Mouse (Mus musculus): ENCODE data around the gene Stat5b.

Gene Stat5b

GRCm38 (mm10) chr11:100759611-100760233, 90.8 kb downstream of the Stat5b start, which contains the start of gene Kcnh4:
Gene Kcnh4, minus strand, starts transcription at chr11:100759942.
- peak; percentile 86 for DNase-seq

GRCm38 (mm10) chr11:100758707-100759610, 91.6 kb downstream of the Stat5b start:
- DNase-seq: peak; percentile 42

- no peak for DNase-seq
Observed at GRCm38 (mm10) chr11:100757566-100757965, 93.0 kb downstream of the Stat5b start.

DNA sequence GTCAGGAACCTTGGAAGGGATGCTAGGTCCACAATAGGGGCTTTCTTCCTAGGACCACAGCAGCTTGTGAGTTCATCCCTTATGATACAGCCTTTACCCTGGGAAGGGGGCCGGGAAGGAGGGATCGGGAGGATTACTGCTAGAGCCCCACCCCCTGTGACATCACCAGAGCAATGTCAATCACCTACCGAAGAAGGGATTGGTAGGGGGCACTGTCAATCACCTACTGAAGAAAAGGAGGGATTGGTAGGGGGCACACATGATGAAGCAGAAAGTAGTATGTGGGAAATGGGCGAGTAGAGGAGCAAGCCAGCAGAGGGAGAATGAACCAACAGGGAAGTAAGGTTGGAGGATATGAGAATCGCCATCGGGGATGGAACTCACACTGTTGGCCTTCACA, 94.0 kb downstream of the Stat5b start:
- DNase-seq: no peak

DNA sequence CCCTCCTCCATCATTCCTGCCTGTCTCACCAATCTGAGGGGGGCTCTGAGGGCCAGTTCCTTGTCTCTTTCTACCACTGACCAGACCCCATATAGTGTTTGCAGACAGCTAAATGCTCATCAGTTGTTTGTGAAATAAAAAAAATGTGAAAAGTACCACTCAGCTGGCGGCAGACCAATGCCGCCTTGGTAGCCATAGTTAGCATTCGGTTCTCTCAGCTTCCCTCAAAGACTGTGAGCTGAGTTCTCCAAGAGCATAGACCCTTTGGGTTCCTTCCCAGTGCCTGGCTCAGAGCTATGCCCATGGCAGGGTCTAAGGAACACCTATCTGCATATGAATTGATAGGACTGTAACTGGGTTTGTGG, 95.8 kb downstream of the Stat5b start:
- no peak for DNase-seq

DNA sequence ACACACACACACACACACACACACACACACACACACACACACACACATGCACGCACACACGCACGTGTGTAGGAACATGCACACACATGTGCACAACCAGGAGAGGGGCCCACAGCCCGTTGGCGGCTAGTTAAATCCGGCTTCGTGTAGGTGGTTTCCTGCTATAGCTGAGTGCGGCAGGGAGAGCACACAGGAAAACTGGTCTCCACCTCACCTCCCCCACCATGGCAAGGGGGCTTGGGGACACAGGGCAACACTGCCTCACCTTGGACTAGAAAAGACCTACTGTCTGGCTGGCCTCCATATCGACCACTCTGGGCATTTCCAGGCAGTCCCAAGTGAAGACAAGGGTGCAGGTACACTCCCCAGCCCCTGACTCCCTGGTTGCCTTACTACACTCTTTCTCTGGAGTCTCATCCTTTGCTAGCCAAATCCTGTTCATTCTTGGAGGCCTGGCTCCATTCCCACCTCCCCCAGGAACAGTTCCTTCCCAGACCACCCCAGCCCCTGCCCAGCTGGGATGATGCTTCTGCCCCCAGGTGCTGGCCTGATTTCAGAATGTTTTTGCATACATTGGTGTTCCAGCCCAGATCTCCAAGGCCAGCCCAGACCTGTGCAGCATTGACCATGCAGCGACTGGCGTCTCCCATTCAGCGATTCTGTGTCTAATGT, 96.4 kb downstream of the Stat5b start:
- no peak for DNase-seq

GRCm38 (mm10) chr11:100752294-100752693, 98.2 kb downstream of the Stat5b start:
- DNase-seq: no peak

DNA sequence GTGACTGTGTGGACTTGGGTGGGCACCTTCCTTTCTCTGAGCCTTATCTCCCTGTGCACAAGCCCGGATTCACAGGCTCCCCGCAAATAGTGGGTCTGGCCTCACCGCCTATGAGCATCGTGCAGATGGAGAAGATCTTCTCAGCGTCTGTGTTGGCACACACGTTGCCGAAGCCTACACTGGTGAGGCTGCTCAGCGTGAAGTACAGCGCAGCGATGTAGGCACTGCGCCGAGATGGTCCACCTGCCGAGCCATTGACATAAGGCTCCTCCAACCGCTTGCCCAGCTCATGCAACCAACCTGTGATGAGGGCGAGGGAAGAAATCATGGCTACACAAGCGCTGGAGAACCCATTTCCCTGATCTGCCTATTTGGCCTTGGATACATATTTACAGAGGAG, 100.4 kb downstream of the Stat5b start:
- DNase-seq: no peak

DNA sequence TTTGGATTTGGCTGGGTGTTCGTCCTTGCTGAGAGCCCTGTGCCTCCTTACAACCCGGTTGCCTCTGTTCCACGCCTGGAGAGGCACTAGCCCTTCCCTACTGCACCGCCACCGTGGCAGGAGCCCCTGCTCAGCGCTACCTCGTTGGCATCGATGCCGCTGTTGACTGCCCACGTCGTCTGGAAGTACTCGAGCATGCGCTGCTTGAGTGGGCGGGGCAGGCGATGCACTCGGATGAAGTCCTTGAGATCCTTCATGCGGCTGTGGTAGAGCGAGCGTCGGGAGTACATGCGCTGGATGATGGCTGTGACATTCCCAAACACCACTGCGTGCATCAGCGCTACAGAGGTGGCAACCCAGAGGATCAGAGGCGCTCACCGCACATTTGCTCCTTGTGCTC, 101.1 kb downstream of the Stat5b start:
- no peak for DNase-seq

DNA sequence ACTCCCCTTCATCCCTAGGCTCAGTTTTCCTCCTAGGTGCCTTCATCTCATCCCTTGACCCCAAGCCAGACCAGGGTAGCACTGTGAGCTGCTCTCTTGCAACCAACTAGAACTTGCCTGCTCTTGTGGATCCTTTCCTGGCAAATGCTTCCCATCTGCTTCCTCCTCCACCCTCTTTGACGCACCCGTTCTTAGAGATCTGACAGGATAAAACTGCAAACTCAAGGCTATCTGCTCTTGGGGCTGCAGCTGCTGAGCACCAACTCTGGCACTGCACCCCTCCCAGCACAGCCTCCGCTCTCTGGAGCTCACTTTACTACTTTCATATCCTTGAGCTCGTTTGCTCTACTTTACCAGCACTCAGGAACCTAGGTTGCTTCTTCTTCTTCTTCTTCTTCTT, 101.9 kb downstream of the Stat5b start:
- DNase-seq: no peak

GRCm38 (mm10) chr11:100747114-100747513, 103.4 kb downstream of the Stat5b start:
- no peak for DNase-seq

DNA sequence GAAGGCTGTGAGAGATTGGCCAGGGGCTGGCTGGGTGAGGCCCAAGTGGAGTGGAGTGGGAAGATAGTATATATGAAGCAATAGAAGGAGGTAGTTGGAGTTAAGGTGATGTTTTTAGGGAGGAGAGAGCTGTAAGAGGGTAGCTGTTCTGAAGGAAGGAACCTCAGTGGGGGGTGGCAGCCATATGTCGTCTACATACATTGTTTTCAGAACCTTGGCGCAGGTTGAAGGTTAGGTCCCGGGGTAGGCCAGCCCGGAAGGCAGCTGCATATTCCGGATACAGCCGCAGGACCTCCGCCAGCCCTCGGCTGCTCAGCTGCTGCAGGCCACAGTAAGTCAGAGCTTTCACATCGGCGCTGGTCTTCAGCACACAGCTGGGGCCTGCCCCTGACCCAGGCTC, 104.0 kb downstream of the Stat5b start:
- DNase-seq: no peak

- peak; percentile 57 for DNase-seq
Observed at GRCm38 (mm10) chr11:100745085-100745484, 105.4 kb downstream of the Stat5b start.

DNA sequence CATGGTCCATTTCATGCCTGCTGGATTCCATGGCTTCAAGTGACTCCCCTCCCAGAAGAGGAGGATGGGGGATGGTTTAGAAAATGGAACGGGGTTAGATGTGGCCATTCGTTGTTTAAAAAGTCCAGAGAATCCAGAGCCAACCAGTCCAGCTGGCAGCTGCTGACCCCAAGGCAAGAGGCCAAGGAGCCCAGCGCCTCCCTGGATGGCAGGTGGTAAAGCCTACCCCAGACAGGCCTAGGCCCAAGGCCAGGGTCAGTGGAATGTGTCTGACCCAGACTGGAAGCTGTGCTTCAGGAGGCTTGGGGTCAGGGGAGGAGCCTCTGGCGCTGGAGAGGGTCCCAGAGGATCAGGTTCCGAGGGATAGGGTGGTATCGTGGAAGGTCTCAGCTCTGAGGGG, 109.2 kb downstream of the Stat5b start:
- no peak for DNase-seq

- no peak for DNase-seq
Observed at GRCm38 (mm10) chr11:100738749-100739148, 111.8 kb downstream of the Stat5b start.

GRCm38 (mm10) chr11:100738066-100738604, 112.4 kb downstream of the Stat5b start, which contains the start of gene Rab5c:
Gene Rab5c, minus strand, starts transcription at chr11:100738215.
- peak; percentile 100 for DNase-seq

GRCm38 (mm10) chr11:100737105-100737733, 113.3 kb downstream of the Stat5b start:
- no peak for DNase-seq

- no peak for DNase-seq
Observed at GRCm38 (mm10) chr11:100736746-100737080, 113.8 kb downstream of the Stat5b start.

DNA sequence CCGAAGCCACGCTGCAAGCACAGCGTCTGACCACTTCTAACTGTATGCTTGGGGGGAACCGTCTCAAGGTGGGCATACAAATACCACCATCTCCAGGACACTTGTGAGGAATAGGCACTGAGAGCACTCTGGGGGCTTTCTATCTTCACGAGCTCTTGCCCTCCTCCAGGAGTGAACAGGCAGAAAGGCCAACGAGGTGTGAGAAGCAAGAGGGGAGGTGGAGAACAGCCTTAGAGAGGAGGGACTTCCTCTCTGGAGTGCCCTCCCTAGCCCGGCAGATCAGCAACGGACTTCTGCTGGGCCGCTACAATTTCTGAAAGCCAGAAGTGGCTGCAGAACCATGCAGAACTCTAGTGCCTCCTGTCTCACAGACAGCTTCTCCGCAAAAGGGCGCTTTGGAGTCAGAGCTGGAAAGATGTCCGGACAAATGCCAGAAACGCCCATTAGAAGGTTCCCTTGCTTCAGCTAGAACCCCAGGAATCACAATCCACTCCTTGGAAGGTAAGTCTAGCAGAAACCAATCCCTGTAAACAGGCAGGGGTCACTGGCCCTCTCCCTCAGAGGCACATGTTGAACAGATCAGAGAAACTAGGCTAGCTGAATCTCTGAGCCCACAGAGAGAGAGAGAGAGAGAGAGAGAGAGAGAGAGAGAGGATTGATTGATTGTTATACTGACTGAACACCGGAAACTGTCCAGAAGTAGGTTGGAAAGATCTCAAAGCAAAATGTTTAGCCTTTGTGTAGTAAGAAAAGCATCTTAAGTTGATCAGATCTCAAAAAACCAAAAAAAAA, 114.4 kb downstream of the Stat5b start:
- no peak for DNase-seq

- no peak for DNase-seq
Observed at GRCm38 (mm10) chr11:100735134-100735865, 115.2 kb downstream of the Stat5b start.

All from lung, postnatal 36 days (tissue).